Mouse (Mus musculus): ENCODE results near the gene Tmem143. TPM values are rescaled to one million over a fixed set of nuclear protein-coding genes. Genes with fewer than 3 reads are reported as not detected.
A peak's percentile ranks its signal among the peaks of the same experiment; 100 is the strongest.
"Not testable (repeated sequence)": the region's sequence is repeated elsewhere in the genome, so short reads cannot be mapped to it uniquely, and the experiment has no call there.

The Tmem143 gene
- polyA plus RNA-seq, 1 experiment from 2014 or later: 7.1 TPM

- H3K4me2 ChIP-seq (replicated peaks; ENCODE audit: low read depth, low read length): no peak overlapping the region
- no peaks in the 10 kb centered on the region for H3K27me3 ChIP-seq (ENCODE audit: insufficient read depth, low read length)
- WGBS: 100% methylated on average over 1 of the region's 1 CpGs
- H3K9me3 ChIP-seq (ENCODE audit: low read length): peaks cover 9% of the 10 kb centered on the region; the same call in 1 of the 2 replicates
- peaks cover 3% of the 10 kb centered on the region; the same call in 1 of the 2 replicates for H3K4me1 ChIP-seq (ENCODE audit: insufficient read depth, low read length)
- H3K36me3 ChIP-seq (ENCODE audit: insufficient read depth, low read length): 0 out of 2 replicates have a peak, but pooled peaks cover 10% of the 10 kb centered on the region
- no peak overlapping the region for H3K27ac ChIP-seq (ENCODE audit: low read length)
- ATAC-seq (ENCODE audit: low FRiP score, low TSS enrichment): no peak
- H3K4me3 ChIP-seq (ENCODE audit: low read length): no peak overlapping the region
- H3K9ac ChIP-seq (replicated peaks; ENCODE audit: low read length): no peak overlapping the region
Observed at GRCm38 (mm10) chr7:45929688-45930087, 32.9 kb downstream of the Tmem143 start.

DNA sequence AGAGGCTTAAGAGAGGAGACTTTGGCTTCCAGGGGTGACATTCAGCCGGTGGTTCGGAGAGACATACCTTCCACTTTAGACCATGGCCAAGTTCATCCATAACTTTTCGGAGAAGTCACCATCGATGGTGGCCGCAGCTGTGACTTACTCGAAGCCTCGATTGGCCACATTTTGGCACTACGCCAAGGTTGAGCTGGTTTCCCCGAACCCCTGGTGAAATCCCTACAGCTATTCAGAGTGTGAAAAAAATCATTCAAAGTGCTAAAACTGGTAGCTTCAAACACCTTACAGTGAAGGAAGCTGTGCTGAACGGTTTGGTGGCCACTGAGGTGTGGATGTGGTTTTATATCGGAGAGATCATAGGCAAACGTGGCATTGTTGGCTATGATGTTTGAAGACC, 37.0 kb downstream of the Tmem143 start:
- H3K9ac ChIP-seq (replicated peaks; ENCODE audit: low read length); ATAC-seq (ENCODE audit: low FRiP score, low TSS enrichment); H3K36me3 ChIP-seq (ENCODE audit: insufficient read depth, low read length); H3K4me2 ChIP-seq (replicated peaks; ENCODE audit: low read depth, low read length); H3K27ac ChIP-seq (ENCODE audit: low read length); H3K4me3 ChIP-seq (ENCODE audit: low read length); H3K4me1 ChIP-seq (ENCODE audit: insufficient read depth, low read length); H3K9me3 ChIP-seq (ENCODE audit: low read length); H3K27me3 ChIP-seq (ENCODE audit: insufficient read depth, low read length): not testable (repeated sequence)
- WGBS: 92% methylated on average over 12 of the region's 12 CpGs

- 23% methylated on average over 7 of the region's 7 CpGs for WGBS
- no peak overlapping the region for H3K9ac ChIP-seq (replicated peaks; ENCODE audit: low read length)
- no peak overlapping the region for H3K4me2 ChIP-seq (replicated peaks; ENCODE audit: low read depth, low read length)
- ATAC-seq (ENCODE audit: low FRiP score, low TSS enrichment): peak; percentile 67; the same call in 1 of the 2 replicates
- no peaks in the 10 kb centered on the region for H3K4me1 ChIP-seq (ENCODE audit: insufficient read depth, low read length)
- peaks cover 9% of the 10 kb centered on the region; the same call in 1 of the 2 replicates for H3K9me3 ChIP-seq (ENCODE audit: low read length)
- 0 out of 2 replicates have a peak, but pooled peaks cover 10% of the 10 kb centered on the region for H3K36me3 ChIP-seq (ENCODE audit: insufficient read depth, low read length)
- no peak overlapping the region for H3K27ac ChIP-seq (ENCODE audit: low read length)
- no peak overlapping the region for H3K4me3 ChIP-seq (ENCODE audit: low read length)
- H3K27me3 ChIP-seq (ENCODE audit: insufficient read depth, low read length): no peaks in the 10 kb centered on the region
Observed at GRCm38 (mm10) chr7:45935114-45935513, 38.4 kb downstream of the Tmem143 start.

DNA sequence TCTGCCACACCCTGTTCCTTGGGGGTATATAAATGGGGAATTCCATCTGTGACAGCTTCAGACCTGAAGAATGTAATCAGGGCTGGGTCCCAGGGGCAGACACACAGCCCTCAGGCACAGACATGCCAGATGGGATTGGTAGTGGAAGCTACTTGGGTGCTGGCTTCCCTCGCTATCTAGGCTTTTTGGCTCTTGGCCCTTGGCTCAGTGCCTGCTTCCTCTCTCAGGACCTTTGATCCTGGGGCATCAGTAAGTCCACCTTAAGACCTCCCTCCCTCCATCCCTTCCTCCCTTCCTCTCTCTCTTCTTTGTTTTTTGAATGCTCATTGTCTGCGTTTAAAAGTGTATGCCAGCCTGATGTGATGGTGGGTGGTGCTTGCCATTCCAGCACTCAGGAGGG, 43.1 kb downstream of the Tmem143 start:
- Histone ChIP-seq H3K4me1 (ENCODE audit: insufficient read depth, low read length) (no peaks in the 10 kb centered on the region), H3K27me3 (ENCODE audit: insufficient read depth, low read length) (no peaks in the 10 kb centered on the region), H3K9ac (replicated peaks; ENCODE audit: low read length) (no peak overlapping the region), H3K27ac (ENCODE audit: low read length) (no peak overlapping the region), H3K9me3 (ENCODE audit: low read length) (no peaks in the 10 kb centered on the region), H3K4me2 (replicated peaks; ENCODE audit: low read depth, low read length) (no peak overlapping the region), H3K4me3 (ENCODE audit: low read length) (no peak overlapping the region), H3K36me3 (ENCODE audit: insufficient read depth, low read length) (no peaks in the 10 kb centered on the region)
- ATAC-seq (ENCODE audit: low FRiP score, low TSS enrichment): no peak
- 38% methylated on average over 2 of the region's 2 CpGs for WGBS

DNA sequence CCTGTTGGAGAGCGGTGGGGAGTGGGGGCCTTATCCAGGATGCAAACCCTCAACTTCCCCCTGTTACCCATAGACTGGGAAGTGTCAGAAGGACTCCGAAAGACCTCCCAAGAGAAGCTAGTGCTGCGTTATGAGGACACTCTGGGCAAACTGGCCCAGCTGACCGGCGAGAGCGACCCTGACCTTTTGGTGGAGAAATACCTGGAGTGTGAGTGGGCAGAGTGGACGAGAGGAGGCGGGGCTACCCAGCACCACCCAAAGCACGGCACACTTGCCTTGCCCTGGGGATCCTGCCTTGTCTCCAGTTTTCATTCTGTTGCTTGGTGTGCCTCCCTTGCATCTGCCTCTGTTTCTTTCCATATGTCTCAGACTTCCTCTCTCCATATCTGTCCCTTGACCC, 45.2 kb downstream of the Tmem143 start:
- Histone ChIP-seq H3K27me3 (ENCODE audit: insufficient read depth, low read length) (no peaks in the 10 kb centered on the region), H3K9me3 (ENCODE audit: low read length) (no peaks in the 10 kb centered on the region), H3K4me3 (ENCODE audit: low read length) (no peak overlapping the region), H3K36me3 (ENCODE audit: insufficient read depth, low read length) (no peaks in the 10 kb centered on the region), H3K4me2 (replicated peaks; ENCODE audit: low read depth, low read length) (no peak overlapping the region), H3K4me1 (ENCODE audit: insufficient read depth, low read length) (no peaks in the 10 kb centered on the region), H3K9ac (replicated peaks; ENCODE audit: low read length) (no peak overlapping the region), H3K27ac (ENCODE audit: low read length) (no peak overlapping the region)
- no peak for ATAC-seq (ENCODE audit: low FRiP score, low TSS enrichment)
- WGBS: 82% methylated on average over 9 of the region's 9 CpGs

GRCm38 (mm10) chr7:45943280-45943679, 46.5 kb downstream of the Tmem143 start:
- not testable (repeated sequence) for H3K4me3 ChIP-seq (ENCODE audit: low read length); H3K4me2 ChIP-seq (replicated peaks; ENCODE audit: low read depth, low read length); H3K27me3 ChIP-seq (ENCODE audit: insufficient read depth, low read length); H3K36me3 ChIP-seq (ENCODE audit: insufficient read depth, low read length); H3K9me3 ChIP-seq (ENCODE audit: low read length); H3K9ac ChIP-seq (replicated peaks; ENCODE audit: low read length); H3K4me1 ChIP-seq (ENCODE audit: insufficient read depth, low read length); ATAC-seq (ENCODE audit: low FRiP score, low TSS enrichment); H3K27ac ChIP-seq (ENCODE audit: low read length)
- WGBS: no CpG with 5 or more reads among the region's 1 CpGs

GRCm38 (mm10) chr7:45949061-45949460, 52.3 kb downstream of the Tmem143 start:
- no peak overlapping the region for H3K4me2 ChIP-seq (replicated peaks; ENCODE audit: low read depth, low read length)
- no peak for ATAC-seq (ENCODE audit: low FRiP score, low TSS enrichment)
- H3K4me3 ChIP-seq (ENCODE audit: low read length): no peak overlapping the region
- no peaks in the 10 kb centered on the region for H3K36me3 ChIP-seq (ENCODE audit: insufficient read depth, low read length)
- H3K27me3 ChIP-seq (ENCODE audit: insufficient read depth, low read length): no peaks in the 10 kb centered on the region
- H3K4me1 ChIP-seq (ENCODE audit: insufficient read depth, low read length): no peaks in the 10 kb centered on the region
- WGBS: 80% methylated on average over 4 of the region's 4 CpGs
- no peak overlapping the region for H3K9ac ChIP-seq (replicated peaks; ENCODE audit: low read length)
- H3K9me3 ChIP-seq (ENCODE audit: low read length): no peaks in the 10 kb centered on the region
- H3K27ac ChIP-seq (ENCODE audit: low read length): no peak overlapping the region

- 64% methylated on average over 4 of the region's 4 CpGs for WGBS
- H3K9ac ChIP-seq (replicated peaks; ENCODE audit: low read length): no peak overlapping the region
- H3K9me3 ChIP-seq (ENCODE audit: low read length): no peaks in the 10 kb centered on the region
- ATAC-seq (ENCODE audit: low FRiP score, low TSS enrichment): no peak
- no peak overlapping the region for H3K4me3 ChIP-seq (ENCODE audit: low read length)
- H3K4me2 ChIP-seq (replicated peaks; ENCODE audit: low read depth, low read length): no peak overlapping the region
- H3K27me3 ChIP-seq (ENCODE audit: insufficient read depth, low read length): no peaks in the 10 kb centered on the region
- H3K36me3 ChIP-seq (ENCODE audit: insufficient read depth, low read length): no peaks in the 10 kb centered on the region
- no peak overlapping the region for H3K27ac ChIP-seq (ENCODE audit: low read length)
- H3K4me1 ChIP-seq (ENCODE audit: insufficient read depth, low read length): no peaks in the 10 kb centered on the region
Observed at GRCm38 (mm10) chr7:45956611-45957010, 59.9 kb downstream of the Tmem143 start.

Other genes starting within 250 kb of the Tmem143 start
- 0.32 and 0.57 TPM in 2 replicates for gene Fut2, start 230.5 kb upstream of the Tmem143 start, polyA plus RNA-seq (2015; fragmentation: Nextera tagmentation; extraction: Ambion mirVana)
- 0.18 and 0.29 TPM in 2 replicates for gene Ntn5, start 212.9 kb upstream of the Tmem143 start, polyA plus RNA-seq (2015; fragmentation: Nextera tagmentation; extraction: Ambion mirVana)
- 0.22 and 0.24 TPM in 2 replicates for gene Sec1, start 202.5 kb upstream of the Tmem143 start, polyA plus RNA-seq (2015; fragmentation: Nextera tagmentation; extraction: Ambion mirVana)
- gene Car11, start 197.1 kb upstream of the Tmem143 start, polyA plus RNA-seq (2015; fragmentation: Nextera tagmentation; extraction: Ambion mirVana): 10.7 and 11.6 TPM in 2 replicates
- 4.1 and 4.3 TPM in 2 replicates for gene Dbp, start 191.9 kb upstream of the Tmem143 start, polyA plus RNA-seq (2015; fragmentation: Nextera tagmentation; extraction: Ambion mirVana)
- gene Rpl18, start 181.5 kb upstream of the Tmem143 start, polyA plus RNA-seq (2015; fragmentation: Nextera tagmentation; extraction: Ambion mirVana): 1,042 and 1,047 TPM in 2 replicates
- gene Sphk2, start 178.9 kb upstream of the Tmem143 start, polyA plus RNA-seq (2015; fragmentation: Nextera tagmentation; extraction: Ambion mirVana): 36.2 and 36.7 TPM in 2 replicates
- gene Fam83e, start 175.7 kb upstream of the Tmem143 start, polyA plus RNA-seq (2015; fragmentation: Nextera tagmentation; extraction: Ambion mirVana): 1.1 and 1.2 TPM in 2 replicates
- gene Spaca4, start 171.1 kb upstream of the Tmem143 start, polyA plus RNA-seq (2015; fragmentation: Nextera tagmentation; extraction: Ambion mirVana): not detected in 2 replicates
- gene Lmtk3, start 113.2 kb upstream of the Tmem143 start, polyA plus RNA-seq (2015; fragmentation: Nextera tagmentation; extraction: Ambion mirVana): 1.3 and 1.8 TPM in 2 replicates
- gene Sult2b1, start 112.3 kb upstream of the Tmem143 start, polyA plus RNA-seq (2015; fragmentation: Nextera tagmentation; extraction: Ambion mirVana): 1.9 and 2.5 TPM in 2 replicates
- gene Cyth2, start 82.4 kb upstream of the Tmem143 start, polyA plus RNA-seq (2015; fragmentation: Nextera tagmentation; extraction: Ambion mirVana): 125 and 126 TPM in 2 replicates
- 1.9 TPM in 2 replicates for gene Kcnj14, start 72.2 kb upstream of the Tmem143 start, polyA plus RNA-seq (2015; fragmentation: Nextera tagmentation; extraction: Ambion mirVana)
- 87.4 and 87.9 TPM in 2 replicates for gene Grwd1, start 66.0 kb upstream of the Tmem143 start, polyA plus RNA-seq (2015; fragmentation: Nextera tagmentation; extraction: Ambion mirVana)
- gene Kdelr1, start 24.2 kb upstream of the Tmem143 start, polyA plus RNA-seq (2015; fragmentation: Nextera tagmentation; extraction: Ambion mirVana): 96.4 and 97.3 TPM in 2 replicates
- gene Grin2d, start 18.6 kb upstream of the Tmem143 start, polyA plus RNA-seq (2015; fragmentation: Nextera tagmentation; extraction: Ambion mirVana): 0.19 and 0.25 TPM in 2 replicates
- gene Syngr4, start 227 bp upstream of the Tmem143 start, polyA plus RNA-seq (2015; fragmentation: Nextera tagmentation; extraction: Ambion mirVana): 1.5 and 1.8 TPM in 2 replicates
- gene Emp3, start 24.5 kb downstream of the Tmem143 start, polyA plus RNA-seq (2015; fragmentation: Nextera tagmentation; extraction: Ambion mirVana): 187 and 216 TPM in 2 replicates
- 11.7 and 11.8 TPM in 2 replicates for gene Ccdc114, start 27.1 kb downstream of the Tmem143 start, polyA plus RNA-seq (2015; fragmentation: Nextera tagmentation; extraction: Ambion mirVana)
- 0.66 and 0.87 TPM in 2 replicates for gene Abcc6, start 133.4 kb downstream of the Tmem143 start, polyA plus RNA-seq (2015; fragmentation: Nextera tagmentation; extraction: Ambion mirVana)
- 43.3 and 44.4 TPM in 2 replicates for gene Nomo1, start 136.8 kb downstream of the Tmem143 start, polyA plus RNA-seq (2015; fragmentation: Nextera tagmentation; extraction: Ambion mirVana)
- 0.14 and 0.28 TPM in 2 replicates for gene Kcnj11, start 203.8 kb downstream of the Tmem143 start, polyA plus RNA-seq (2015; fragmentation: Nextera tagmentation; extraction: Ambion mirVana)

All from kidney, embryonic 16.5 days (tissue).